Mouse (Mus musculus) intestine, embryonic 14.5 days (tissue): Measurements from ENCODE around the gene Pnp. TPM values are rescaled to one million over a fixed set of nuclear protein-coding genes. Genes with fewer than 3 reads are reported as not detected.
"Not testable (repeated sequence)": the region's sequence is repeated elsewhere in the genome, so short reads cannot be mapped to it uniquely, and the experiment has no call there.

Experiments used
- ATAC-seq: fragments of 200-750 bp; cut with Nextera tagmentation; replicated peaks from 2 replicates; pipeline ENCODE4 v1.8.0; 2017; ENCODE audit warnings: low read depth, moderate number of reproducible peaks, moderate TSS enrichment, moderate library complexity; ENCODE audit not compliant: low FRiP score, low TSS enrichment
- DNase-seq: peaks from one replicate; pipeline ENCODE4 v3.0.0-alpha.2; 2018; ENCODE audit warnings: low spot score
- H3K27ac ChIP-seq: fragments of 300-500 bp; sonication (generic); 2 replicates; pipeline ENCODE4 v1.5.1; 2014; ENCODE audit warnings: low read depth, mild to moderate bottlenecking, control low read depth
- H3K27me3 ChIP-seq: fragments of 300-500 bp; sonication (generic); replicated peaks from 2 replicates; pipeline ENCODE4 v1.6.1; 2014; ENCODE audit warnings: low read length, control low read depth; ENCODE audit not compliant: control insufficient read depth, insufficient read depth
- H3K36me3 ChIP-seq: fragments of 300-500 bp; sonication (generic); 2 replicates; pipeline ENCODE4 v1.6.1; 2014; ENCODE audit warnings: low read length, control low read depth; ENCODE audit not compliant: control insufficient read depth, insufficient read depth
- H3K4me1 ChIP-seq: fragments of 300-500 bp; sonication (generic); replicated peaks from 2 replicates; pipeline ENCODE4 v1.6.1; 2014; ENCODE audit warnings: low read length, control low read depth, mixed read lengths; ENCODE audit not compliant: control insufficient read depth, insufficient read depth
- H3K4me2 ChIP-seq: fragments of 300-500 bp; sonication (generic); 2 replicates; pipeline ENCODE4 v1.6.1; 2014; ENCODE audit warnings: low read length
- H3K4me3 ChIP-seq: fragments of 300-500 bp; sonication (generic); 2 replicates; pipeline ENCODE4 v1.5.1; 2014; ENCODE audit warnings: low read depth, low read length, control low read depth, mixed read lengths
- H3K9ac ChIP-seq: fragments of 300-500 bp; sonication (generic); 2 replicates; pipeline ENCODE4 v1.6.1; 2014; ENCODE audit warnings: mild to moderate bottlenecking, low read length
- H3K9me3 ChIP-seq: fragments of 300-500 bp; sonication (generic); 2 replicates; pipeline ENCODE4 v1.6.1; 2016; ENCODE audit warnings: low read length, control low read depth; ENCODE audit not compliant: control insufficient read depth
- WGBS: fragments of 180-500 bp; shearing (Covaris S2); extraction: QIAGEN DNeasy Blood & Tissue Kit; methylation state at CpG from one replicate; pipeline ENCODE4 v1.1.7; 2014; 5-methylcytosine and 5-hydroxymethylcytosine counted together
- polyA plus RNA-seq: library from polyadenylated mRNA; unstranded; fragments of >200 nt; fragmentation: Nextera tagmentation; extraction: Ambion mirVana; gene quantifications from 2 replicates; pipeline ENCODE4 v1.2.1, GENCODE M21; 2014

Gene Pnp
- polyA plus RNA-seq, 1 experiment from 2014 or later: 75.2 TPM

- H3K4me1 ChIP-seq, H3K4me2 ChIP-seq, H3K36me3 ChIP-seq, ATAC-seq, H3K27ac ChIP-seq, H3K27me3 ChIP-seq, DNase-seq, H3K9me3 ChIP-seq, H3K9ac ChIP-seq, H3K4me3 ChIP-seq: not testable (repeated sequence)
- 59% methylated on average over 3 of the region's 3 CpGs for WGBS
Observed at GRCm38 (mm10) chr14:50957146-50957545, 26.3 kb downstream of the Pnp start.

DNA sequence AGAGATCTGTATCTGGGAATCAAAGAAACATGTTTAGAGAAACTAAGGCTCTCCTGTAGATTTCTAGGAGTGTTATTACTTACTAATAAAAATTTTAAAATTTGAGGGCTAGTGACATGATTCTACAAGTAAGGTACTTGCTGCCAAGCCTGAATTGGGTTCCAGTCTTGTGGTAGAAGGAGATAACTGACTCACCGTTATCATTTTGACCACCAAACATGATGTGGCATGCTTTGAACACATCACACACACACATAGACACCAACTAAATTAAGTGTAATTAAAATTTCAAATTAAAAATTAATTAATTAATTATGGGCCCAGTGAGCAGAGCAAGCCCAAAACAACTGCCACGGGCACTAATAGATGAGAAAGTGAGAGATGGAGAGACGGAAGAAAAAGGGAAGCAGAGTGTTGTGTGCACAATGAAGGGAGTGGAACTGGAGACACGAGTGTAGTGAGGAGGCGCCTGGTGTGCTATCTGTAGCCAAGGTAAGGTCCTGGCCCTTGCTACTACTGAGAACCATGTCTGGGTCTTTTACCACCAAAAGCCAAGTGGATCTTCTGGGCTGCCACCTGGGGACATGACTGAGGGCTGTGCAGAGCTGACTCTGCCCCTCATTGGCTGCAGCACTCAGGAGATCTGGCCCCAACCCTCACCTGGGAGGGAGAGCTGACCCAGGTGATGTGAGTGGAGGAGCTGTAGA lies 27.6 kb downstream of the Pnp start:
- not testable (repeated sequence) for H3K4me1 ChIP-seq, H3K9me3 ChIP-seq, H3K9ac ChIP-seq, H3K4me3 ChIP-seq, H3K27me3 ChIP-seq, H3K4me2 ChIP-seq, H3K27ac ChIP-seq, DNase-seq, ATAC-seq, H3K36me3 ChIP-seq
- WGBS: 94% methylated on average over 5 of the region's 5 CpGs

GRCm38 (mm10) chr14:50968216-50968980 lies 37.5 kb downstream of the Pnp start:
- Histone ChIP-seq H3K4me2 (no peak overlapping the region), H3K9ac (no peak overlapping the region), H3K27ac (no peak overlapping the region), H3K4me1 (0 out of 2 replicates have a peak, but pooled peaks cover 3% of the 10 kb centered on the region), H3K27me3 (no peaks in the 10 kb centered on the region), H3K36me3 (no peaks in the 10 kb centered on the region), H3K9me3 (no peaks in the 10 kb centered on the region), H3K4me3 (no peak overlapping the region)
- no peak for ATAC-seq
- WGBS: 86% methylated on average over 5 of the region's 5 CpGs
- no peak for DNase-seq

- ATAC-seq (no peak), DNase-seq (no peak)
- H3K4me2 ChIP-seq: no peak overlapping the region
- no peak overlapping the region for H3K27ac ChIP-seq
- H3K4me1 ChIP-seq: 0 out of 2 replicates have a peak, but pooled peaks cover 3% of the 10 kb centered on the region
- 13% methylated on average over 1 of the region's 1 CpGs for WGBS
- H3K36me3 ChIP-seq: no peaks in the 10 kb centered on the region
- H3K9me3 ChIP-seq: no peaks in the 10 kb centered on the region
- no peak overlapping the region for H3K4me3 ChIP-seq
- H3K9ac ChIP-seq: no peak overlapping the region
- H3K27me3 ChIP-seq: no peaks in the 10 kb centered on the region
Observed at GRCm38 (mm10) chr14:50969041-50969440, 38.2 kb downstream of the Pnp start.

DNA sequence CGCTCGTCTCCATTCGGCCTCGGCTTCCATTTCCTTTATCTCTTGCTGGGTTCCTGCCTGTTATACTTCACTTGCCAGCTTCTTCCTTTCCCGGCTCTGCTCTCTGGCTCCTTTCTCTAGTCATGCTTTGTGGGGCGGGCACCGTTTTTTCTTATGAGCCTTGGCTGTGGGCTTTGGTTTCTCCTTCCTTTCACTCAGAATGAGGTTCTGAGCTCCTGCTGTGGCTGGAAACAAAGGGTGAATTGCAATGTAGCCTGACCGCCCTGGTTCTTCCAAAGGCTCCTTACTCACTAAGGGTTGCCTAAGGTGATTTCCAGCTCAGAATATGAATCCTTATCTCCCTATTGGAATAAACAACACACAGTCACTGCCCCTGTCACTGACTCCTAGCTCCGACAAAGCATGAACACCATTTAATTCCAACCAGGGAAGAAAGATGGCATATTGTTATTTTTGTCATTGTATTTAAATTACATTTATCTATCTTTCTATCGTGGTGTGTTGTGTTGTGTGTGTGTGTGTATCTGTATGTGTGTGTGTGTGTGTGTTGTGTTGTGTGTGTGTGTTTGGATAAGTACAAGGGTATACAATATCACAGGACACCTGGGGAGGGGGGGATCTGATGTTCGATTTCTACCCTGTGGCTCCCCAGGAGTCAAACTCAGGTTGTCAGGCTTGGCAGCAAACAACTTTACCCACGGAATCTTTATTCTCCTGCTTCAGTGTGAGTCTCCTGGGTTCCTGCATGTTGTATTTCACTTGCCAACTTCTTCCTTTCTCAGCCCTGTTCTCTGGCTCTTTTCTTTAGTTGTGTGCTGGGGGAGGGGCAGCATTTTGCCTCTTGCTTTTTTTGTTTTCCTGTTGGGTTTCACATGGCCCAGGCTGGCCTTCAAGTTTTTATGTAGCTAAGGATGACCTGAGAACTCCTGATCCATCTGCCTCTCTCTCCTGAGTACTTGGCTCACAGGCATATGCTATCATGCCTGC lies 39.0 kb downstream of the Pnp start:
- ATAC-seq: no peak
- H3K36me3 ChIP-seq: no peaks in the 10 kb centered on the region
- 45% methylated on average over 12 of the region's 12 CpGs for WGBS
- DNase-seq: no peak
- H3K9ac ChIP-seq: no peak overlapping the region
- no peak overlapping the region for H3K27ac ChIP-seq
- no peaks in the 10 kb centered on the region for H3K27me3 ChIP-seq
- H3K4me3 ChIP-seq: no peak overlapping the region
- no peak overlapping the region for H3K4me2 ChIP-seq
- no peaks in the 10 kb centered on the region for H3K9me3 ChIP-seq
- 0 out of 2 replicates have a peak, but pooled peaks cover 3% of the 10 kb centered on the region for H3K4me1 ChIP-seq

GRCm38 (mm10) chr14:50970822-50971221 lies 39.9 kb downstream of the Pnp start:
- no peak overlapping the region for H3K4me2 ChIP-seq
- H3K9ac ChIP-seq: no peak overlapping the region
- H3K4me1 ChIP-seq: 0 out of 2 replicates have a peak, but pooled peaks cover 3% of the 10 kb centered on the region
- H3K27me3 ChIP-seq: no peaks in the 10 kb centered on the region
- H3K4me3 ChIP-seq: no peak overlapping the region
- 75% methylated on average over 1 of the region's 1 CpGs for WGBS
- no peaks in the 10 kb centered on the region for H3K36me3 ChIP-seq
- ATAC-seq (no peak), DNase-seq (no peak)
- no peak overlapping the region for H3K27ac ChIP-seq
- no peaks in the 10 kb centered on the region for H3K9me3 ChIP-seq

- 93% methylated on average over 5 of the region's 5 CpGs for WGBS
- not testable (repeated sequence) for H3K4me1 ChIP-seq, H3K27me3 ChIP-seq, H3K9me3 ChIP-seq, ATAC-seq, H3K4me2 ChIP-seq, H3K36me3 ChIP-seq, H3K27ac ChIP-seq, H3K4me3 ChIP-seq, DNase-seq, H3K9ac ChIP-seq
Observed at GRCm38 (mm10) chr14:50973054-50973453, 42.2 kb downstream of the Pnp start.

GRCm38 (mm10) chr14:50973700-50974099 lies 42.8 kb downstream of the Pnp start:
- Histone ChIP-seq H3K27ac (no peak overlapping the region), H3K9me3 (no peaks in the 10 kb centered on the region), H3K9ac (no peak overlapping the region), H3K4me2 (no peak overlapping the region), H3K36me3 (no peaks in the 10 kb centered on the region), H3K27me3 (no peaks in the 10 kb centered on the region), H3K4me3 (no peak overlapping the region), H3K4me1 (0 out of 2 replicates have a peak, but pooled peaks cover 3% of the 10 kb centered on the region)
- WGBS: 32% methylated on average over 4 of the region's 4 CpGs
- DNase-seq (no peak), ATAC-seq (no peak)
